Mouse (Mus musculus): ENCODE data around the gene Atp2b4.

The Atp2b4 gene

DNA sequence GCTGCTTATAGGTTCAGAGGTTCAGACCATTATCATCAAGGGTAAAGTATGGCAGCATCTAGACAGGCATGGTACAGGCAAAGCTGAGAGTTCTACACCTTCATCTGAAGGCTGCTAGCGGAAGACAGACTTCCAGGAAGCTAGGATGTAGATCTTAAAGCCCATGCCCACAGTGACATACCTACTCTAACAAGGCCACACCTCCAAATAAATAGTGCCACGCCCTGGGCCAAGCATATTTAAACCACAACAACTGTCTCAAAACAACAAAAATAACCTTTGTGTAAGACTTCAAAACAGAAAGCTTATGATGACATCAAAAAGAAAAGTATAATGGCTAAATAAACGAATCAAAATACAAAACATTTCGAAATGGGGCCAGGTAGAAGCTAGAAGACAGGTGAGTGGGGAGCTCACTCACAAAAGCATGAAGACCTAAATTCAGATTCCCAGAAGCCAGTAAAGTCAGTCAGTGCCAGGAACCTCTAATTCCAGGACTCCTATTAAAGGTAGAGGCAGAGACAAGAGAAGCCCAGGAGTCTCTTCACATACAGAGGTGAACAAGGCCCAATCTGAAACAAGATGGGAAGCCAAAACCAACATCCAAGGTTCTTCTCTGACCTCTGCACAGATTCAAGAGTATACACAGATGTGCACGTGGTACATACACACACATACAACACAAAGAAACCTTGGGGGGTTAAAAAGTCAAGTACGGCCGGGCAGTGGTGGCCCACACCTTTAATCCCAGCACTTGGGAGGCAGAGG, 150.4 kb downstream of the Atp2b4 start:
- DNase-seq (ENCODE audit: low spot score): no peak
